Mouse (Mus musculus) heart, embryonic 15.5 days (tissue): ENCODE measurements around the gene Slc35f2. TPM values are rescaled to one million over a fixed set of nuclear protein-coding genes. Genes with fewer than 3 reads are reported as not detected.

Experiments used
- ATAC-seq: fragments of 200-750 bp; cut with Nextera tagmentation; replicated peaks from 2 replicates; pipeline ENCODE4 v1.8.0; 2017; ENCODE audit warnings: low read depth, moderate TSS enrichment; ENCODE audit not compliant: insufficient number of reproducible peaks, insufficient read depth, low FRiP score
- H3K27ac ChIP-seq: fragments of 300-500 bp; sonication (generic); 2 replicates; pipeline ENCODE4 v1.5.1; 2015; ENCODE audit warnings: mild to moderate bottlenecking, inconsistent platforms
- H3K27me3 ChIP-seq: fragments of 300-500 bp; sonication (generic); 2 replicates; pipeline ENCODE4 v1.6.1; 2015; ENCODE audit warnings: inconsistent platforms
- H3K36me3 ChIP-seq: fragments of 300-500 bp; sonication (generic); 2 replicates; pipeline ENCODE4 v1.6.1; 2015; ENCODE audit warnings: mild to moderate bottlenecking, inconsistent platforms
- H3K4me1 ChIP-seq: fragments of 300-500 bp; sonication (generic); replicated peaks from 2 replicates; pipeline ENCODE4 v1.6.1; 2015; ENCODE audit warnings: inconsistent platforms
- H3K4me2 ChIP-seq: fragments of 300-500 bp; sonication (generic); 2 replicates; pipeline ENCODE4 v1.6.1; 2015; ENCODE audit warnings: inconsistent platforms, mild to moderate bottlenecking, moderate library complexity
- H3K4me3 ChIP-seq: fragments of 300-500 bp; sonication (generic); 2 replicates; pipeline ENCODE4 v1.5.1; 2015; ENCODE audit warnings: mild to moderate bottlenecking, inconsistent platforms
- H3K9ac ChIP-seq: fragments of 300-500 bp; sonication (generic); 2 replicates; pipeline ENCODE4 v1.6.1; 2015; ENCODE audit warnings: mild to moderate bottlenecking, inconsistent platforms
- H3K9me3 ChIP-seq: fragments of 300-500 bp; sonication (generic); replicated peaks from 2 replicates; pipeline ENCODE4 v1.6.1; 2016; ENCODE audit warnings: inconsistent platforms
- WGBS: fragments of 180-500 bp; shearing (Covaris S2); methylation state at CpG from one replicate; pipeline ENCODE4 v1.1.7; 2015; ENCODE audit warnings: mixed read lengths; 5-methylcytosine and 5-hydroxymethylcytosine counted together
- polyA plus RNA-seq: library from polyadenylated mRNA; unstranded; fragments of >200 nt; fragmentation: Nextera tagmentation; extraction: Ambion mirVana; gene quantifications from 2 replicates; pipeline ENCODE4 v1.2.1, GENCODE M21; 2015

Slc35f2 gene
- polyA plus RNA-seq, 1 experiment from 2014 or later: 0.39 TPM

DNA sequence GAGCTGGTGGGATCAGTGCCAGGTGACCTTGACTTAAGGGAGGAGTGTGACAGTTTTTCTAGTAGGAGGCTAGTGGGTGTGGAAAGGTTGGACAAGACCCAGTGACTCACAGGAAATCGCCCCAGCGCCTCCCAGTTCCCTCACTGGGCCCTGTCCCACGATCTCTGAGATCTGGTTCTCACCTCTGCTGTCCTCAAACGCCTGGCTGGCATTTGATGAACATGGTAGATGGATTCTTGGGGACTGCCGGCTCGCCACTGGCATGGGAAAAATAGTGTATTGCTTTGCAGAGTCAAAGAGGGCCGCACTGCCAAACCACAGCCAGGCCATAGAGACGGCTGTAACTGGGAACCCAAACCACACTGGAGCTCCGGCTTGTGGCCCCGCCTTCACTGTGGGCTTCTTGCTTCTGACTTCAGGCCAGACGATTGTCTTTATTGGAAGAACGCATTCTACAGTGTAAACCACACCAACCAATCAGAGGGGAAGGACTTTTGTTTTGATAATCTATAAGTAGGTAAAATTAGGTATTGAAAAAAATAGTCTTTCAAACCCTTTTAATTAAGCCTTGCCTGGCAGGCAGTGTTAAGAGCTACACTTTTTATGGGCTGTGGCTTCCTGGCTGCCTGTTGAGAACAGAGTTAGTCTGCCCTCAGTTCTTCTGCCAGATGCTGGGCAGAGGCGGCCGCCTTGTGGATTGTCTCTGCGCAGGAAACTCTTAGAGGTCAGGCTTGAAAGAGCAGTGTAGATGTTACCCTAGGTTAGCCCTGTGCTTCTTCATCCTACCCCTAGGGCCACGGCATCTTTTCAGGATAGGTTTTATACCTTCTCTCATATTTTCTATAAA is 15.4 kb downstream of the Slc35f2 start:
- 53% methylated on average over 16 of the region's 16 CpGs for WGBS
- ATAC-seq: no peak
- H3K27me3 ChIP-seq: no peaks in the 10 kb centered on the region

DNA sequence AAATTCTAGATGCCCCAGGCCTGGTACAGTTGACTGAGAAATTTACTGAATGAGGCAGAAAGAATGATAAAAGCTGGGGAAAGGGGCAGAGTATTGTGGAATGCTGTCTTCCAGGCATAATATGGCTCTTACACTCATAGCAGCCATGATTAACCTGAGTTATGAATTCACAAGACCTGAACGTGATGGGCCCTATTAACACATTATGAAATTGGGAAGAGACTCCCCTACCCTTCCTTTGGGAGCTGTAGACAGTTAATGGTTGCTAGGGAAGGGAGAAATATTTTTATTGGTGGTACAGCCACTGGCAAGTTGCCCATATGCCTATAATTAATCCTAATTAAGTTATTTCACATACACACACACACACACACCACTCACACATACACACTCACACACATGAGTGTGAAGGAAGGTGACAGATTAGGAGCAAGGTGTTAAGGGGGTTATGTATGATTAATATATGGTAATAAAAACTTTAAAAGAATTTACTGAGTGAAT is 22.5 kb downstream of the Slc35f2 start:
- H3K9me3 ChIP-seq: no peaks in the 10 kb centered on the region
- ATAC-seq: no peak
- H3K36me3 ChIP-seq: no peaks in the 10 kb centered on the region
- H3K27ac ChIP-seq: no peak overlapping the region
- H3K4me1 ChIP-seq: no peaks in the 10 kb centered on the region
- WGBS: 63% methylated on average over 1 of the region's 1 CpGs
- H3K4me2 ChIP-seq: no peak overlapping the region
- H3K27me3 ChIP-seq: no peaks in the 10 kb centered on the region
- no peak overlapping the region for H3K9ac ChIP-seq
- no peak overlapping the region for H3K4me3 ChIP-seq

More for the DNA sequence above, 15.4 kb downstream of the Slc35f2 start:
- no peak overlapping the region for H3K9ac ChIP-seq
- no peak overlapping the region for H3K4me3 ChIP-seq
- H3K4me2 ChIP-seq: no peak overlapping the region
- peaks cover 5% of the 10 kb centered on the region for H3K4me1 ChIP-seq
- H3K9me3 ChIP-seq: no peaks in the 10 kb centered on the region
- no peaks in the 10 kb centered on the region for H3K36me3 ChIP-seq
- no peak overlapping the region for H3K27ac ChIP-seq

DNA sequence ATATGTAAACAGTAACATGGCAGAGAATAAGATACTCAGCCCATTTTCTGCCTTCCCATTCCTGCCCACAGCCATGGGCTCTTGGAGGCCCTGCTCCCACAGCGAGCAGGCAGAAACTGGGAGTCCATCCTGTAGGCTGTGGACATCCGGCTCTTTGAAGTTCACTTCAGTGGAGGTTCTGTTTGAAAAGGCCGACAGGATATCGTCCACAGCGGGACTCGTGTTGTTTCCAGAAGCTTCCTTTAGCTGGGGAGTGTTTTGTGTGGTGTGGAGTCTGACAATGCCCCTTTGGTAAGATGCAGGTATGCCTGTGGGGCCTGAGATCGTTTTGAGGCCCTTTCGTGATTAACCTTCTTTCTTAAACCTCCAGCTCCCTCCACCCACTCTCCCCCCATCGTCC is 23.2 kb downstream of the Slc35f2 start:
- Histone ChIP-seq H3K4me1 (no peaks in the 10 kb centered on the region), H3K27ac (no peak overlapping the region), H3K9me3 (no peaks in the 10 kb centered on the region), H3K9ac (no peak overlapping the region), H3K36me3 (no peaks in the 10 kb centered on the region), H3K4me2 (no peak overlapping the region), H3K27me3 (no peaks in the 10 kb centered on the region), H3K4me3 (no peak overlapping the region)
- 45% methylated on average over 9 of the region's 9 CpGs for WGBS
- ATAC-seq: no peak

DNA sequence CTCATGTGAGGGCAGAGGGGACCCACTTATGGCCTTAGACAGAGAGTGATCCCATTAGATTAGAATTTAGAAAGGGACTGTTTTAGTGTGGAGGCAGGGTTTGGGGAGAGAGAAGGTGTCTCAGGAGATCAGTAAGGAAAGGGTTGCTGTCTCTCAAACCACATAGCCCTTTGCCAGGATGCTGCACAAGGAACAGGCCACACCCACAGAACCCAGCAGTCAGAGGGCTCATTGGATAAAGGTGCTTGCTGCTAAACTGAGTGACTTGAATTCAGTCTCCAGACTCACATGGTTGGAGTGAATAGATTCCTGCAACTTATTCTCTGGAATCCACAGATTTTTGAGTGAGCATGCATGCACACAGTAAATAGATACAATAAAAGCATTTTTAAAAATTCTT is 24.0 kb downstream of the Slc35f2 start:
- no peaks in the 10 kb centered on the region for H3K4me1 ChIP-seq
- H3K9ac ChIP-seq: no peak overlapping the region
- no peaks in the 10 kb centered on the region for H3K9me3 ChIP-seq
- no peaks in the 10 kb centered on the region for H3K27me3 ChIP-seq
- H3K27ac ChIP-seq: no peak overlapping the region
- ATAC-seq: no peak
- H3K4me2 ChIP-seq: no peak overlapping the region
- no peaks in the 10 kb centered on the region for H3K36me3 ChIP-seq
- H3K4me3 ChIP-seq: no peak overlapping the region

DNA sequence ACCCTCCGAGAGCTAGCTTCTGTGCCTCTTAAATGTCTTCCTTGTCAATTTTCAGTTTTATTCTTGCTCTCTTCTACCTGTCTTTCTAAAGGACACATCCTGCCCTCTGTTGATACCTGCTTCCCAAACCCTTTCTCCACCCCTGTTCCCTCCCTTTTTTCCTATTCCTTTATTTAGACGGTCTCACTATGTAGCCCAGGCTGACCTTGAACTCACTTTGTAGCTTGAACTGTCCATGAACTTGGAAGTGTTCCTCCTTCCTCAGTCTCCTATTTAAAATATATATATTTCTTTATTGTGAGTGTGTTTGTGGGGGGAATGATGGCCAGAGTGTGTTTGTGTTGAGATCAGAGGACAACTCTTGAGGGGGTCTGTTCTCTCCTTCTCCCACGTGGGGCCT is 25.0 kb downstream of the Slc35f2 start:
- H3K27ac ChIP-seq: no peak overlapping the region
- no peaks in the 10 kb centered on the region for H3K9me3 ChIP-seq
- H3K27me3 ChIP-seq: no peaks in the 10 kb centered on the region
- H3K4me3 ChIP-seq: no peak overlapping the region
- no peak for ATAC-seq
- no peak overlapping the region for H3K9ac ChIP-seq
- H3K36me3 ChIP-seq: no peaks in the 10 kb centered on the region
- WGBS: 67% methylated on average over 3 of the region's 3 CpGs
- H3K4me2 ChIP-seq: no peak overlapping the region
- H3K4me1 ChIP-seq: no peaks in the 10 kb centered on the region

DNA sequence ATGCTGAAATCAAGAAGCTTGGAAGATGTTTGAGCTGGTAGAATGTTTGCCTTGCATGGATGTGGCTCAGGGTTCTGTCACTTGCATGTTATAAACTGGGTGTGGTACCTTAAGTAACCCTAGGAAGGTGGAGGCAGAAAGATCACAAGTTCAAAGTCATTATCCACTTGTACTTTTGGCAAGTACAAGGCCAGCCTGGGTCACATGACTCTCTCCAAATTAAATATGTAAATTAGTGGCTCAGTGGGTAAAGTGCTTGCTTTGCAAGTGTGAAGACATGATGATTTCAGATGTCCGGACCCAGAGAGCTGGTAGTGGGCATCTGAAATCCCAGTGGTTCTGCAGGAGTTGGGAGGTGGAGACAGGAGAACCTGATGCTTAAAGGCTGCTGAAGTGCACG is 25.8 kb downstream of the Slc35f2 start:
- Histone ChIP-seq H3K4me2 (no peak overlapping the region), H3K27ac (no peak overlapping the region), H3K27me3 (no peaks in the 10 kb centered on the region), H3K4me3 (no peak overlapping the region), H3K9ac (no peak overlapping the region), H3K4me1 (no peaks in the 10 kb centered on the region), H3K36me3 (no peaks in the 10 kb centered on the region), H3K9me3 (no peaks in the 10 kb centered on the region)
- no peak for ATAC-seq
- 76% methylated on average over 2 of the region's 2 CpGs for WGBS

DNA sequence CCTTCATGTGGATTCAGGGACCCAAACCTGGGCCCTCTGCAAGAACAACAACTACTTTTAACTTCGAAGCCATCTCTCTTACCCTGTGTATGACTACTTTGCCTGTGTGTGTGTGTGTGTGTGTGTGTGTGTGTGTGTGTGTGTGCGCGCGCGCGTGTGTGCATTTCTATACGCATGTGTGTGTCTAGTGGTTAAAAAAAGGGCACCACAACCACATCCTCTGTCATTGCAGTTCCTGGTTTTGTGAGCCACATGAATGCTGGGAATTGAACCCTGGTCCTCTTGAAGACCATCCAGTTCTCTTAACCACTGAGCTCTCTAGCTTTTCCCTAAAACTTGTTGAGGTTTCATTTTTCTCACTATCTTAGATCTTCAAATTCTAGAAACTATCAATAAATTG is 31.6 kb downstream of the Slc35f2 start:
- no peak for ATAC-seq
- H3K4me2 ChIP-seq: no peak overlapping the region
- H3K9me3 ChIP-seq: no peaks in the 10 kb centered on the region
- no peaks in the 10 kb centered on the region for H3K27me3 ChIP-seq
- H3K36me3 ChIP-seq: no peaks in the 10 kb centered on the region
- WGBS: 82% methylated on average over 7 of the region's 7 CpGs
- H3K9ac ChIP-seq: no peak overlapping the region
- H3K4me1 ChIP-seq: no peaks in the 10 kb centered on the region
- H3K4me3 ChIP-seq: no peak overlapping the region
- no peak overlapping the region for H3K27ac ChIP-seq

DNA sequence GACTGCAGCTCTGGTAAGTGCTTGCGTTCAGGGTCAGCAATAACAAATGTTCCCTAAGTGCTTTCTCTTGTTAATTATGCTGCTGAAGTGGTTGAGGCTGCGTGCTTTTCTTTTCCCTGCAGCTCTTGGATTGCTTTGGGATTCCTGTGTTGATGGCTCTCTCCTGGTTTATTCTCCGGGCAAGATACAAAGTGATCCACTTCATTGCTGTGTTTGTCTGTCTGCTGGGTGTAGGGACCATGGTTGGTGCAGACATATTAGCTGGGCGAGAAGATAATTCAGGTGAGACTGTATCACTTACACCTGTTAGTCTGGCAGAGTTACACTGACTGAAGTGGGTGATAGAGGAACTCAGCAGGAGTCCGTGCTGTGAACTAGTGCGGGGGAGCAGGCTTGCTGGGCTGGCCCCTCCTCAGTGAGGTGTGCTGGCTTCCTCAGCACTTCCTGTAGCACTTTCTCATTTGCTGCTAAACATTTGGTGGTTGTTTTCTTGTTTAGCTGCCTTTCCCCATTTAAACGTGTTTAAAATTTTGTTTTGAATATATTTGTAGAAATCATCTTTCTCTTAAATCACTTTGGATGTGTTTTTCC is 35.3 kb downstream of the Slc35f2 start:
- WGBS: 13% methylated on average over 7 of the region's 7 CpGs
- Histone ChIP-seq H3K4me2 (no peak overlapping the region), H3K4me1 (no peaks in the 10 kb centered on the region), H3K9me3 (no peaks in the 10 kb centered on the region), H3K36me3 (no peaks in the 10 kb centered on the region), H3K27me3 (no peaks in the 10 kb centered on the region), H3K27ac (no peak overlapping the region), H3K9ac (no peak overlapping the region), H3K4me3 (no peak overlapping the region)
- no peak for ATAC-seq

DNA sequence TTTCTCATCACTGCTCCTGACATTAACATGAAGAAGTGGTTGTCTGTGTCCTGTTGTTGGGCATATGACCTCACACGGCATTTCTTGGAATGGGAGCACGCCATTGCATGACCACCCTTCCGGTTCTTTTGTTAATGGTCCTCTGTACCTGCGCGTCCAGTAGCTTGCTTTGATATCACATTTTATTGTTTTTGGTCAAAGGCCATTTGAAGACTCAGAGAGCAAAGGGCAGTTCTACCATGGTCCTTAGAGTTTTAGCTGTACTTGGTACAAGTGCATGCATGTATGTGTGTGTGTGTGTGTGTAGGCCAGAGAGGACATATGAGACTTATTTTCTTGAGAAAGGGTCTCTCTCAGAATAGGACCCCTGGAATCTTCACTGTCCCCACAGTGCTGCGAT is 42.1 kb downstream of the Slc35f2 start:
- ATAC-seq: no peak

DNA sequence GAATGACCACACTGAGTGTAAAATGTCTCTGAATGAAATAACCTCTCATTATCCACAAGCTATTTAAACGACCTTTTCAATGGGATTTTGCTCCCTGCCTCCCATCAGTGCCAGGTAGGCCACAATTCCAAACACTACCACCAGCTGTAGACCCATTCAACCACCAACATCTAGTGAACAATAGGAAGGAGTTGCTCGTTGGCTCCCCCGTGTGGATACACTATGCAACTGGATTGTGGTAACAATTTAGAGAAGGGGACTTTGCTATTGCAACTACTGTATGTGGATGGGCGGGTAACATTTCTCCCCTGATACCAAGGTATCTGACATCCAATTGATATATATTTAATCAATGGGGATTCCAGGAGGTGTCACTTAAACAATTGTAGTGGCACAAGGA is 47.4 kb downstream of the Slc35f2 start:
- Histone ChIP-seq H3K9ac (no peak overlapping the region), H3K4me2 (no peak overlapping the region), H3K27ac (no peak overlapping the region), H3K36me3 (no peaks in the 10 kb centered on the region), H3K9me3 (no peaks in the 10 kb centered on the region), H3K27me3 (no peaks in the 10 kb centered on the region), H3K4me3 (no peak overlapping the region), H3K4me1 (no peaks in the 10 kb centered on the region)
- WGBS: 30% methylated on average over 4 of the region's 4 CpGs
- no peak for ATAC-seq

More for the DNA sequence above, 42.1 kb downstream of the Slc35f2 start:
- Histone ChIP-seq H3K9ac (no peak overlapping the region), H3K27me3 (no peaks in the 10 kb centered on the region), H3K4me2 (no peak overlapping the region), H3K27ac (no peak overlapping the region), H3K4me1 (no peaks in the 10 kb centered on the region), H3K4me3 (no peak overlapping the region), H3K9me3 (no peaks in the 10 kb centered on the region), H3K36me3 (no peaks in the 10 kb centered on the region)
- 90% methylated on average over 6 of the region's 6 CpGs for WGBS

DNA sequence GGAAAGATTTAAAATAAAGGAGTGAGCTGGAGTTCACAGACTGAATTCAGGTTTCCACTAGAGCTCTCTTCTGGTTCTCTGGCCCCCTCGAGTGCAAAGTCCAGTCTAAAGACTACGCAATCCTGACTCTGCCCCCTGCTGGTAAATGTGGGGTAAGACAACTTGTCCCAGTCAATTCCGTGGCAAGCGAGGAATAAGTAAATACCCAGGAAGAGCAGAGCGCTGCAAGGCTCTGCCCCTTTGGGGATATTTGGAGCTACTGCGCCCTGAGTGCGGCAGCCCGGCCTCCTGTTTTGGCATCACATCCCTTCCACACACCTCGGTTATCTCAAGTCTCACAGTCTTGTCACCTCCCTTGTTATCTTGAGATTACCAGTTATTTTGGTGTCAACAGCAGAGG is 54.0 kb downstream of the Slc35f2 start:
- Histone ChIP-seq H3K9ac (no peak overlapping the region), H3K4me2 (no peak overlapping the region; the same call in 1 of the 2 replicates), H3K4me1 (peaks cover 10% of the 10 kb centered on the region), H3K27me3 (peaks cover 9% of the 10 kb centered on the region), H3K9me3 (no peaks in the 10 kb centered on the region), H3K36me3 (no peaks in the 10 kb centered on the region), H3K4me3 (no peak overlapping the region), H3K27ac (no peak overlapping the region)
- WGBS: 4% methylated on average over 9 of the region's 9 CpGs
- ATAC-seq: no peak; the same call in 1 of the 2 replicates
